Comparison of ENCODE assay signal across 15 mouse cellular contexts in the genomic region with DNA sequence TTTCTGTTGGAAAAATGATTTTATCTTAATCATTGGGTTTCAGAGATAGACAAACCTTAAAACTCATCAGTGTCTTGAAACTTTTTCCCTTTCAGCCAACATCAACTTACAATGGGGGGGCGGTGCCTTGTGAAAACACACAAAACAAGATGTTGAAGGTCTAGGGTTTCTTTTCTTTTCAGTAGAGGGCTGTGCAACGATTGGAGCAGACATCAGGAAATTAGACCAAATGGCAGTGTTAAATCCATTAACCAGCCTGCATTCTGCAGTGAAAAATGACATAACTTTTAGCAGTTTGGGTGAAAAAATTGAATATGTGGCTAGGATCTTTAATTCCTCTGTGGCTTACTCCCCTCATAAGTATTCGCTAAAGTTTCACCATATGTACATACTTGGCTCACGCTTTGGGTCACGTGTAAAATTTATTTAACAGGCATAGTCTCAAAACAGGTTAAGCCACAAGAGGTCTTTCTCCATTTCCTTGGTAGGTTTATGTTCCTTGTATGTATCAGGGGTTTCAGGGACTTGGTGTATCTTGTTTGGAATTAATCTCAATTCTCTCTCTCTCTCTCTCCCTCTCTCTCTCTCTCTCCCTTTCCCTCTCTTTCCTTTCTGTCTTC.
"Had no signal": no experiment of that assay in that cellular context is flagged by ENCODE, and none has a peak within 500 bp of the region (broad histone marks: within the 10 kb centered on the region; RNA-seq: fewer than 3 reads in every experiment).

No protein-coding gene starts in this region.

- H3K4me3 ChIP-seq: midbrain, embryonic 10.5 days; midbrain, embryonic 12.5 days; neural tube, embryonic 12.5 days; stomach, embryonic 15.5 days had no signal

- DNase-seq: lung, adult 18-20 months; lung, embryonic 14.5 days; lung, postnatal 10 days; midbrain, embryonic 14.5 days; right cerebral cortex, postnatal 14 days; thymus, adult 2 months; thymus, postnatal 25 days; thymus, postnatal 4 days had no signal

- H3K27ac ChIP-seq: macrophage; midbrain, embryonic 10.5 days; midbrain, embryonic 12.5 days; neural tube, embryonic 12.5 days; stomach, embryonic 15.5 days; stomach, postnatal 0 days had no signal

- H3K36me3 ChIP-seq: midbrain, embryonic 10.5 days; midbrain, embryonic 12.5 days; neural tube, embryonic 12.5 days; stomach, embryonic 15.5 days had no signal

- H3K4me1 ChIP-seq: midbrain, embryonic 10.5 days; midbrain, embryonic 12.5 days; neural tube, embryonic 12.5 days; stomach, embryonic 15.5 days had no signal

- ATAC-seq: midbrain, embryonic 16.5 days had no signal

- H3K9me3 ChIP-seq: midbrain, embryonic 10.5 days; midbrain, embryonic 12.5 days; neural tube, embryonic 12.5 days; stomach, embryonic 15.5 days had no signal

- H3K9ac ChIP-seq: lung, embryonic 14.5 days; midbrain, embryonic 12.5 days; neural tube, embryonic 12.5 days; stomach, embryonic 15.5 days had no signal

- H3K4me2 ChIP-seq: lung, embryonic 14.5 days; midbrain, embryonic 12.5 days; neural tube, embryonic 12.5 days; stomach, embryonic 15.5 days had no signal

- H3K27me3 ChIP-seq: midbrain, embryonic 12.5 days; neural tube, embryonic 12.5 days; stomach, embryonic 15.5 days had no signal
